Mouse (Mus musculus): Measurements from ENCODE around the gene Avpr2.

Avpr2 gene

GRCm38 (mm10) chrX:73891551-73892152 is at the start of gene Avpr2:
Avpr2 (plus strand) TSS chrX:73892102.
- DNase-seq (ENCODE audit: low spot score) = no peak

- no peak for DNase-seq (ENCODE audit: low spot score)
Measured at GRCm38 (mm10) chrX:73854326-73855086, 37.4 kb upstream of the Avpr2 start.

GRCm38 (mm10) chrX:73855087-73855408 is 36.9 kb upstream of the Avpr2 start:
- no peak for DNase-seq (ENCODE audit: low spot score)

GRCm38 (mm10) chrX:73864692-73865091 is 27.2 kb upstream of the Avpr2 start:
- DNase-seq (ENCODE audit: low spot score) = no peak

- DNase-seq (ENCODE audit: low spot score) = no peak
Measured at GRCm38 (mm10) chrX:73867256-73867655, 24.6 kb upstream of the Avpr2 start.

GRCm38 (mm10) chrX:73867852-73868251 is 24.1 kb upstream of the Avpr2 start:
- peak; percentile 5 for DNase-seq (ENCODE audit: low spot score)

- peak; percentile 23 for DNase-seq (ENCODE audit: low spot score)
Measured at GRCm38 (mm10) chrX:73869334-73869733, 22.6 kb upstream of the Avpr2 start.

GRCm38 (mm10) chrX:73871474-73871873 is 20.4 kb upstream of the Avpr2 start:
- DNase-seq (ENCODE audit: low spot score) = no peak

- DNase-seq (ENCODE audit: low spot score) = no peak
Measured at GRCm38 (mm10) chrX:73871956-73872355, 19.9 kb upstream of the Avpr2 start.

GRCm38 (mm10) chrX:73875881-73876280 is 16.0 kb upstream of the Avpr2 start:
- no peak for DNase-seq (ENCODE audit: low spot score)

- DNase-seq (ENCODE audit: low spot score) = no peak
Measured at GRCm38 (mm10) chrX:73877014-73877413, 14.9 kb upstream of the Avpr2 start.

GRCm38 (mm10) chrX:73880194-73881035 is 11.5 kb upstream of the Avpr2 start:
- no peak for DNase-seq (ENCODE audit: low spot score)

- DNase-seq (ENCODE audit: low spot score) = no peak
Measured at GRCm38 (mm10) chrX:73881036-73881427, 10.9 kb upstream of the Avpr2 start.

GRCm38 (mm10) chrX:73881463-73881862 is 10.4 kb upstream of the Avpr2 start:
- DNase-seq (ENCODE audit: low spot score) = peak; percentile 7

- DNase-seq (ENCODE audit: low spot score) = no peak
Measured at GRCm38 (mm10) chrX:73892833-73893232, 931 bp downstream of the Avpr2 start.

- peak; percentile 55 for DNase-seq (ENCODE audit: low spot score)
Measured at GRCm38 (mm10) chrX:73895719-73896118, 3.8 kb downstream of the Avpr2 start, which contains the start of gene L1cam. L1cam (minus strand) TSS chrX:73896105.

GRCm38 (mm10) chrX:73897959-73898358 is 6.1 kb downstream of the Avpr2 start:
- DNase-seq (ENCODE audit: low spot score) = no peak

GRCm38 (mm10) chrX:73910049-73910448 is 18.1 kb downstream of the Avpr2 start:
- DNase-seq (ENCODE audit: low spot score) = no peak

- DNase-seq (ENCODE audit: low spot score) = no peak
Measured at GRCm38 (mm10) chrX:73910451-73910850, 18.5 kb downstream of the Avpr2 start.

GRCm38 (mm10) chrX:73911156-73911555 is 19.3 kb downstream of the Avpr2 start:
- DNase-seq (ENCODE audit: low spot score) = no peak

GRCm38 (mm10) chrX:73911588-73911987 is 19.7 kb downstream of the Avpr2 start:
- no peak for DNase-seq (ENCODE audit: low spot score)

GRCm38 (mm10) chrX:73914827-73915703 is 23.2 kb downstream of the Avpr2 start:
- peak; percentile 98 for DNase-seq (ENCODE audit: low spot score)

Data from adipocyte (in vitro differentiated cells).